Mouse (Mus musculus): ENCODE results near the gene Reln. TPM values are rescaled to one million over a fixed set of nuclear protein-coding genes. Genes with fewer than 3 reads are reported as not detected.

Gene Reln
- polyA plus RNA-seq, 1 experiment: 0.04 TPM

GRCm38 (mm10) chr5:22342461-22342860 lies 2.0 kb downstream of the Reln start:
- no peak overlapping the region for H3K4me3 ChIP-seq
- no peaks in the 10 kb centered on the region for H3K36me3 ChIP-seq (ENCODE audit: control insufficient read depth, insufficient read depth)
- H3K4me2 ChIP-seq (ENCODE audit: low read depth): no peak overlapping the region
- no peak overlapping the region for H3ac ChIP-seq (ENCODE audit: control insufficient read depth, insufficient read length)
- no peak for TF ChIP-seq CEBPB (IDR thresholded peaks at IDR 0.05; ENCODE audit: insufficient read depth, poor library complexity, severe bottlenecking)
- no peak for TF ChIP-seq MYOD1 (IDR thresholded peaks at IDR 0.05; ENCODE audit: control insufficient read depth in 1 of 3, insufficient read length in 2 of 3, low read depth in 2 of 3)
- no peaks in the 10 kb centered on the region for H3K79me2 ChIP-seq (ENCODE audit: control insufficient read depth, insufficient read depth)
- H3K27me3 ChIP-seq (ENCODE audit: control insufficient read depth, insufficient read depth, insufficient read length): peaks cover 17% of the 10 kb centered on the region

DNA sequence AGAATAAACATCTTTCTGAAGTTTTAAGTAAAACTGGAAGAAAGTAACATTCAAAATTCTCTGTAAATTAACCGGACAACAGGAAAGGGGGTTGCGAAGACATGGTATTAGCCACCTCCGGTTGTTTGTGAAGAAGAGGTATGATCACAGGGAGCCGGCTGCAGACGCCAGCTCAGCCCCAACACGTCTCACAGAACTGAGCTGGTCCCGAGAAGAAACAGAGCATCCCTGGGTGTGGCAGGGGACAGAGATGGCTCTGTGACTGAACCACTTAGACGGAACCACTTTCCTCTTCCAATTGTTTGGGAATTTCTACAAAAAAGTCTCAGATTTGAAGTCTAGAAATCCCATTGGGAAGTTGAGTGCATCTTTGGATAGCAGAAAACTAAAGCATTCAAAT lies 3.5 kb downstream of the Reln start:
- no peak overlapping the region for H3K4me3 ChIP-seq
- H3ac ChIP-seq (ENCODE audit: control insufficient read depth, insufficient read length): no peak overlapping the region
- no peaks in the 10 kb centered on the region for H3K79me2 ChIP-seq (ENCODE audit: control insufficient read depth, insufficient read depth)
- no peak overlapping the region for H3K4me2 ChIP-seq (ENCODE audit: low read depth)
- no peaks in the 10 kb centered on the region for H3K36me3 ChIP-seq (ENCODE audit: control insufficient read depth, insufficient read depth)
- H3K27me3 ChIP-seq (ENCODE audit: control insufficient read depth, insufficient read depth, insufficient read length): peaks cover 17% of the 10 kb centered on the region
- TF ChIP-seq CEBPB (IDR thresholded peaks at IDR 0.05; ENCODE audit: insufficient read depth, poor library complexity, severe bottlenecking): no peak
- no peak for TF ChIP-seq USF1 (IDR thresholded peaks at IDR 0.05; ENCODE audit: low read depth)
- TF ChIP-seq SRF (IDR thresholded peaks at IDR 0.05; ENCODE audit: control insufficient read depth, insufficient read length, low read depth): no peak
- TF ChIP-seq REST (IDR thresholded peaks at IDR 0.05; ENCODE audit: insufficient read depth, insufficient read length): no peak
- TF ChIP-seq POLR2A (IDR thresholded peaks at IDR 0.05; ENCODE audit: insufficient read length, low read depth): no peak
- no peak for TF ChIP-seq POLR2AphosphoS2 (IDR thresholded peaks at IDR 0.05; ENCODE audit: insufficient read length, low read depth)
- TF ChIP-seq TCF3 (IDR thresholded peaks at IDR 0.05; ENCODE audit: insufficient read length, low read depth): no peak
- TF ChIP-seq MYOD1 (IDR thresholded peaks at IDR 0.05; ENCODE audit: control insufficient read depth in 1 of 3, insufficient read length in 2 of 3, low read depth in 2 of 3): no peak
- no peak for TF ChIP-seq E2F4 (IDR thresholded peaks at IDR 0.05; ENCODE audit: insufficient read depth)
- TF ChIP-seq MAX (IDR thresholded peaks at IDR 0.05; ENCODE audit: low read depth): no peak
- no peak for TF ChIP-seq MYOG (IDR thresholded peaks at IDR 0.05; ENCODE audit: control insufficient read depth in 1 of 3, insufficient read depth in 1 of 3, insufficient read length in 2 of 3, low read depth in 2 of 3)
- no peak for TF ChIP-seq TCF12 (IDR thresholded peaks at IDR 0.05; ENCODE audit: insufficient read depth, poor library complexity, severe bottlenecking)

DNA sequence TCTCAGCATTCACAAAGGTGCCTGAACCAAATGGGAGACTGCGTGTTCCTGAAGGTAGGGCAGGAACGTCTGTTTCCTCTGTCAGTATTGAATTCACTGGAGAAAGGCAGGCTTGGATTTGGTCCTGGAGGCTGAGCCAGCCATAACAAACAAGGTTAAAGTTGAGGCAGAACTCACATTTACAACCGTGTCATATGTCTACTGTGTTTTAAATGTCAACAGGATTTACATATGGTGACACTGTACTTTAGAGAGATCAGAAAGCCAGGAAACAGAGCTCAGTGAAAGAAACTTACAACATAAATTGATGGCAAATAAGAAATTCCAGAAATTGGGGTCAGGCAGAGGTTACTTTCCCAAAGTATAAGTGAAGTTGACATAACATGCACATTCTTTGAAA lies 9.1 kb downstream of the Reln start:
- Histone ChIP-seq H3ac (ENCODE audit: control insufficient read depth, insufficient read length) (no peak overlapping the region), H3K27me3 (ENCODE audit: control insufficient read depth, insufficient read depth, insufficient read length) (no peaks in the 10 kb centered on the region), H3K36me3 (ENCODE audit: control insufficient read depth, insufficient read depth) (no peaks in the 10 kb centered on the region), H3K4me2 (ENCODE audit: low read depth) (no peak overlapping the region), H3K4me3 (no peak overlapping the region), H3K79me2 (ENCODE audit: control insufficient read depth, insufficient read depth) (no peaks in the 10 kb centered on the region)
- TF ChIP-seq REST (IDR thresholded peaks at IDR 0.05; ENCODE audit: insufficient read depth, insufficient read length) (no peak), E2F4 (IDR thresholded peaks at IDR 0.05; ENCODE audit: insufficient read depth) (no peak)

DNA sequence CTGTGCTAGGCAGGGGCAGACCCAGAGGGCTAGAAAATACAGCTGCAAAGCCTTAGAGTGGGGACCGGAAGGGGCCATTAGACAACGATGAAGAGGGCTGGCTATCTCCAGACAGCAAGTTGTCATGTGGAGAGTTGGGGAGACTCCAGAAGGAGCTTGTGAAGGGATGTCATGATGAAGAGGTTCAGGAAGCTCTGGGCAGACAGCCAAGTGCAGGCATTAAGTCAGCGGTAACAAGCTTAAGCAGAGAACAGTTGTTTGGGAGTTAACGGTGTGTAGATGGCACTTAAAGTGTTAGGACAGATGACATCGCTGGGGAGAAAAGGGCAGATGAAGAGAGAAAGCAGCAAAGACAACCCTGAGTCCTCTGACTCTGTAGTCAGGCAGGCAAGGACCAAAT lies 13.7 kb downstream of the Reln start:
- Histone ChIP-seq H3K4me2 (ENCODE audit: low read depth) (no peak overlapping the region), H3ac (ENCODE audit: control insufficient read depth, insufficient read length) (no peak overlapping the region), H3K79me2 (ENCODE audit: control insufficient read depth, insufficient read depth) (no peaks in the 10 kb centered on the region), H3K4me3 (no peak overlapping the region), H3K36me3 (ENCODE audit: control insufficient read depth, insufficient read depth) (no peaks in the 10 kb centered on the region), H3K27me3 (ENCODE audit: control insufficient read depth, insufficient read depth, insufficient read length) (no peaks in the 10 kb centered on the region)
- TF ChIP-seq TCF3 (IDR thresholded peaks at IDR 0.05; ENCODE audit: insufficient read length, low read depth) (no peak), MYOD1 (IDR thresholded peaks at IDR 0.05; ENCODE audit: control insufficient read depth in 1 of 3, insufficient read length in 2 of 3, low read depth in 2 of 3) (no peak), POLR2AphosphoS2 (IDR thresholded peaks at IDR 0.05; ENCODE audit: insufficient read length, low read depth) (no peak), SRF (IDR thresholded peaks at IDR 0.05; ENCODE audit: control insufficient read depth, insufficient read length, low read depth) (no peak), TCF12 (IDR thresholded peaks at IDR 0.05; ENCODE audit: insufficient read depth, poor library complexity, severe bottlenecking) (no peak), POLR2A (IDR thresholded peaks at IDR 0.05; ENCODE audit: insufficient read length, low read depth) (no peak), MYOG (IDR thresholded peaks at IDR 0.05; ENCODE audit: control insufficient read depth in 1 of 3, insufficient read depth in 1 of 3, insufficient read length in 2 of 3, low read depth in 2 of 3) (no peak), USF1 (IDR thresholded peaks at IDR 0.05; ENCODE audit: low read depth) (no peak), CEBPB (IDR thresholded peaks at IDR 0.05; ENCODE audit: insufficient read depth, poor library complexity, severe bottlenecking) (no peak), E2F4 (IDR thresholded peaks at IDR 0.05; ENCODE audit: insufficient read depth) (no peak), REST (IDR thresholded peaks at IDR 0.05; ENCODE audit: insufficient read depth, insufficient read length) (no peak)

GRCm38 (mm10) chr5:22328431-22329359 lies 15.8 kb downstream of the Reln start:
- Histone ChIP-seq H3K79me2 (ENCODE audit: control insufficient read depth, insufficient read depth) (no peaks in the 10 kb centered on the region), H3K27me3 (ENCODE audit: control insufficient read depth, insufficient read depth, insufficient read length) (no peaks in the 10 kb centered on the region), H3ac (ENCODE audit: control insufficient read depth, insufficient read length) (no peak overlapping the region), H3K4me2 (ENCODE audit: low read depth) (no peak overlapping the region), H3K4me3 (no peak overlapping the region), H3K36me3 (ENCODE audit: control insufficient read depth, insufficient read depth) (no peaks in the 10 kb centered on the region)
- TF ChIP-seq MYOD1 (IDR thresholded peaks at IDR 0.05; ENCODE audit: control insufficient read depth in 1 of 3, insufficient read length in 2 of 3, low read depth in 2 of 3) (no peak), CEBPB (IDR thresholded peaks at IDR 0.05; ENCODE audit: insufficient read depth, poor library complexity, severe bottlenecking) (no peak), MYOG (IDR thresholded peaks at IDR 0.05; ENCODE audit: control insufficient read depth in 1 of 3, insufficient read depth in 1 of 3, insufficient read length in 2 of 3, low read depth in 2 of 3) (no peak), TCF12 (IDR thresholded peaks at IDR 0.05; ENCODE audit: insufficient read depth, poor library complexity, severe bottlenecking) (no peak), USF1 (IDR thresholded peaks at IDR 0.05; ENCODE audit: low read depth) (no peak), TCF3 (IDR thresholded peaks at IDR 0.05; ENCODE audit: insufficient read length, low read depth) (no peak), SRF (IDR thresholded peaks at IDR 0.05; ENCODE audit: control insufficient read depth, insufficient read length, low read depth) (no peak), POLR2A (IDR thresholded peaks at IDR 0.05; ENCODE audit: insufficient read length, low read depth) (no peak)
